Mouse (Mus musculus): ENCODE measurements around the gene Jph3. TPM values are rescaled to one million over a fixed set of nuclear protein-coding genes. Genes with fewer than 3 reads are reported as not detected.

Jph3 gene
- total and polyA plus RNA-seq, 3 experiments = 0.10 to 0.11 TPM; not detected in 1

DNA sequence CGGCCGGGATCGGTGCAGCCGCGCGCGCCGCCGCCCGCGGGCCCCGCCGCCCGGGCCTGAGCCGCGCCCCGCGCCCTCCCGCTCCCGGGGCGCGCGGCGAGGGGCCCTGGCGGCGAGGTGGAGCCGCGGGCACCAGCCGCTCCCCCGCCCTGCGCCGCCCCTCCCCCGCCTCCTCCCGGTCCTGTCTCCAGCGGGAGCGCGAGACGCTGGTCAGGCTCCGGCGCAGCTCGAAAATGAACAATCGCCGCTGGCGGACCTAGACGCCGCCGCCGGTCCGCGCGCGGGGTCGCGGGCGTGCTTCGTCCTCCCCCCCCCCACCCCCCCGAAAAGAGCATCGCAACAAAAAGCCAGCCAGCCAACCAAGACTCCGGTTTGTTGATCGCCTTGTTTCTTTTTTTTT is 747 bp downstream of the Jph3 start:
- WGBS = 12% methylated on average over 51 of the region's 60 CpGs
- intact Hi-C loops (cut with DNase I) = no loop called here
- peaks cover 9% of the 10 kb centered on the region for H3K27me3 ChIP-seq (ENCODE audit: control insufficient read depth, insufficient read depth, low read length)

GRCm38 (mm10) chr8:121730646-121731045 is 1.2 kb downstream of the Jph3 start:
- 3% methylated on average over 37 of the region's 37 CpGs for WGBS
- H3K79me2 ChIP-seq (replicated peaks; ENCODE audit: control insufficient read depth, insufficient read depth, low read length) = no peaks in the 10 kb centered on the region
- H3K36me3 ChIP-seq (ENCODE audit: control insufficient read depth, insufficient read depth, low read length) = no peaks in the 10 kb centered on the region
- H3K27ac ChIP-seq = no peak overlapping the region
- TF ChIP-seq POLR2A (IDR thresholded peaks at IDR 0.05; ENCODE audit: insufficient read depth, low read depth, low read length) (no peak), EP300 (IDR thresholded peaks at IDR 0.05; ENCODE audit: insufficient read depth, low read depth, low read length) (no peak), CTCF (IDR thresholded peaks at IDR 0.05) (no peak)
- H3K4me1 ChIP-seq (ENCODE audit: control insufficient read depth, insufficient read depth, low read length) = peaks cover 2% of the 10 kb centered on the region; the same call in 1 of the 2 replicates
- no peak overlapping the region for H3K9ac ChIP-seq (ENCODE audit: low read depth, low read length)
- DNase-seq = no peak
- no peak overlapping the region for H3K4me3 ChIP-seq
- H3K27me3 ChIP-seq (ENCODE audit: control insufficient read depth, insufficient read depth, low read length) = peaks cover 9% of the 10 kb centered on the region
- intact Hi-C loops (cut with DNase I) = no loop called here

More for the DNA sequence above, 747 bp downstream of the Jph3 start:
- Histone ChIP-seq H3K36me3 (ENCODE audit: control insufficient read depth, insufficient read depth, low read length) (no peaks in the 10 kb centered on the region), H3K4me3 (no peak overlapping the region), H3K4me1 (ENCODE audit: control insufficient read depth, insufficient read depth, low read length) (peaks cover 2% of the 10 kb centered on the region; the same call in 1 of the 2 replicates), H3K27ac (no peak overlapping the region), H3K79me2 (replicated peaks; ENCODE audit: control insufficient read depth, insufficient read depth, low read length) (no peaks in the 10 kb centered on the region), H3K9ac (ENCODE audit: low read depth, low read length) (no peak overlapping the region)
- TF ChIP-seq POLR2A (IDR thresholded peaks at IDR 0.05; ENCODE audit: insufficient read depth, low read depth, low read length) (no peak), CTCF (IDR thresholded peaks at IDR 0.05) (no peak), EP300 (IDR thresholded peaks at IDR 0.05; ENCODE audit: insufficient read depth, low read depth, low read length) (no peak)
- no peak for DNase-seq

DNA sequence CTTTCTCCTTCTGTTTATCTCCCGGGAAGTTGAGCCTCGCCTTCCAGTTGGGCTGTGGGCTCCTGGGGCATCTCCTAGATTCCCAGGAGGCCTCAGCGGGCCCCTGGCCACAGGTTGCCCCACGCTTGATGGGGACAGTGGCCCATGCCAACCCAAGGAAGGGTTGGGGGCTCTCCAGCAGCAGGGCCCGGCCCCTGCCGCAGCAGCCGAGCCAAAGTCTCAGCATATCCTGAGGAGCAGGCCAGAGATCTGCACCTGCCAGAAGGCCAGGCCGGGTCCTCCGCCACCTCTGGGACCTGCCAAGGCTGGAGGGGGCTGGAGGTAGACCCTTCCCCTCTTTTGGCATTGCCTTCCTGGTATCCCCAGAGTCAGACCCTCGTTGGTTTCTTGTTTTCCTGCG is 1.6 kb downstream of the Jph3 start:
- WGBS = 4% methylated on average over 11 of the region's 11 CpGs
- H3K36me3 ChIP-seq (ENCODE audit: control insufficient read depth, insufficient read depth, low read length) = no peaks in the 10 kb centered on the region
- intact Hi-C loops (cut with DNase I) = no loop called here

GRCm38 (mm10) chr8:121731471-121732333 is 2.3 kb downstream of the Jph3 start:
- no peaks in the 10 kb centered on the region for H3K79me2 ChIP-seq (replicated peaks; ENCODE audit: control insufficient read depth, insufficient read depth, low read length)
- H3K27ac ChIP-seq = no peak overlapping the region
- no peak for DNase-seq
- TF ChIP-seq POLR2A (IDR thresholded peaks at IDR 0.05; ENCODE audit: insufficient read depth, low read depth, low read length) = no peak
- no peak overlapping the region for H3K4me3 ChIP-seq
- WGBS = 9% methylated on average over 26 of the region's 26 CpGs
- peaks cover 2% of the 10 kb centered on the region; the same call in 1 of the 2 replicates for H3K4me1 ChIP-seq (ENCODE audit: control insufficient read depth, insufficient read depth, low read length)
- H3K36me3 ChIP-seq (ENCODE audit: control insufficient read depth, insufficient read depth, low read length) = no peaks in the 10 kb centered on the region
- intact Hi-C loops (cut with DNase I) = no loop called here
- peaks cover 9% of the 10 kb centered on the region for H3K27me3 ChIP-seq (ENCODE audit: control insufficient read depth, insufficient read depth, low read length)
- H3K9ac ChIP-seq (ENCODE audit: low read depth, low read length) = no peak overlapping the region

More for the DNA sequence above, 1.6 kb downstream of the Jph3 start:
- Histone ChIP-seq H3K9ac (ENCODE audit: low read depth, low read length) (no peak overlapping the region), H3K4me3 (no peak overlapping the region), H3K27ac (no peak overlapping the region), H3K4me1 (ENCODE audit: control insufficient read depth, insufficient read depth, low read length) (peaks cover 2% of the 10 kb centered on the region; the same call in 1 of the 2 replicates), H3K79me2 (replicated peaks; ENCODE audit: control insufficient read depth, insufficient read depth, low read length) (no peaks in the 10 kb centered on the region), H3K27me3 (ENCODE audit: control insufficient read depth, insufficient read depth, low read length) (peaks cover 9% of the 10 kb centered on the region)
- TF ChIP-seq EP300 (IDR thresholded peaks at IDR 0.05; ENCODE audit: insufficient read depth, low read depth, low read length) (no peak), CTCF (IDR thresholded peaks at IDR 0.05) (no peak), POLR2A (IDR thresholded peaks at IDR 0.05; ENCODE audit: insufficient read depth, low read depth, low read length) (no peak)
- DNase-seq = no peak

GRCm38 (mm10) chr8:121732334-121732665 is 2.9 kb downstream of the Jph3 start:
- TF ChIP-seq EP300 (IDR thresholded peaks at IDR 0.05; ENCODE audit: insufficient read depth, low read depth, low read length) (no peak), CTCF (IDR thresholded peaks at IDR 0.05) (no peak), POLR2A (IDR thresholded peaks at IDR 0.05; ENCODE audit: insufficient read depth, low read depth, low read length) (no peak)
- no peaks in the 10 kb centered on the region for H3K79me2 ChIP-seq (replicated peaks; ENCODE audit: control insufficient read depth, insufficient read depth, low read length)
- DNase-seq = no peak
- H3K4me3 ChIP-seq = no peak overlapping the region
- no peak overlapping the region for H3K27ac ChIP-seq
- peaks cover 2% of the 10 kb centered on the region; the same call in 1 of the 2 replicates for H3K4me1 ChIP-seq (ENCODE audit: control insufficient read depth, insufficient read depth, low read length)
- intact Hi-C loops (cut with DNase I) = no loop called here
- peaks cover 9% of the 10 kb centered on the region for H3K27me3 ChIP-seq (ENCODE audit: control insufficient read depth, insufficient read depth, low read length)
- H3K9ac ChIP-seq (ENCODE audit: low read depth, low read length) = no peak overlapping the region
- H3K36me3 ChIP-seq (ENCODE audit: control insufficient read depth, insufficient read depth, low read length) = no peaks in the 10 kb centered on the region
- WGBS = 58% methylated on average over 4 of the region's 4 CpGs

- intact Hi-C loops (cut with DNase I) = no loop called here
- WGBS = 76% methylated on average over 16 of the region's 16 CpGs
- H3K36me3 ChIP-seq (ENCODE audit: control insufficient read depth, insufficient read depth, low read length) = no peaks in the 10 kb centered on the region
Measured at GRCm38 (mm10) chr8:121734262-121734661, 4.8 kb downstream of the Jph3 start.

More at GRCm38 (mm10) chr8:121734262-121734661, 4.8 kb downstream of the Jph3 start:
- Histone ChIP-seq H3K4me3 (no peak overlapping the region), H3K27me3 (ENCODE audit: control insufficient read depth, insufficient read depth, low read length) (peaks cover 6% of the 10 kb centered on the region), H3K27ac (no peak overlapping the region), H3K4me1 (ENCODE audit: control insufficient read depth, insufficient read depth, low read length) (peaks cover 2% of the 10 kb centered on the region; the same call in 1 of the 2 replicates), H3K9ac (ENCODE audit: low read depth, low read length) (no peak overlapping the region), H3K79me2 (replicated peaks; ENCODE audit: control insufficient read depth, insufficient read depth, low read length) (no peaks in the 10 kb centered on the region)
- no peak for DNase-seq
- TF ChIP-seq CTCF (IDR thresholded peaks at IDR 0.05) (no peak), POLR2A (IDR thresholded peaks at IDR 0.05; ENCODE audit: insufficient read depth, low read depth, low read length) (no peak), EP300 (IDR thresholded peaks at IDR 0.05; ENCODE audit: insufficient read depth, low read depth, low read length) (no peak)

All from heart, adult 2 months (tissue).